Mouse (Mus musculus): ENCODE data around the gene Capn11. TPM values are rescaled to one million over a fixed set of nuclear protein-coding genes. Genes with fewer than 3 reads are reported as not detected.

Capn11 gene
- polyA plus RNA-seq, 1 experiment from 2014 or later = not detected

DNA sequence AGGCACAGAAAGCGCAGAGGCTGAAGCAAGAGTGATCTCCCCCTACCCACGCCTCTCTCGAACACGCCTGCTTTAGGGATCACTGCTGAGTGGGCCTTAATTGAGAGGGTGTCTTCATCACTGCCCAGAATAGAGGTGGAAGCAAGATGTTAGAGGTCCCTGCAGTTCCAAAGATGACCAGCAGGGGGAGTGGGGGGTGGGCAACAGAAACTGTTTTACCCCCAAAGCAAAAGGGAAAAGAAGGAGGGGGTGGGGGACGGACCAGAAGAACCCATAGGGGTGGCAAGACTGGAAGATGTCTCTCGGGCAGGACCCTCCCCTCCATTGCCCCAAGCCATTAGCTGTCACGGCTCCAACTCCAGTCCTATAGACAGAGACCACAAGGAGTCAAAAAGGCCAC is 19.0 kb upstream of the Capn11 start:
- H3K9ac ChIP-seq (replicated peaks) = no peak overlapping the region
- no peaks in the 10 kb centered on the region for H3K9me3 ChIP-seq (ENCODE audit: low read length)
- no peak overlapping the region for H3K27ac ChIP-seq (ENCODE audit: low read depth)
- WGBS (ENCODE audit: insufficient replicate concordance) = 40% methylated on average over 7 of the region's 7 CpGs
- TF ChIP-seq CTCF (IDR thresholded peaks at IDR 0.05; ENCODE audit: low read depth) = peak; percentile 92
- TF ChIP-seq EP300 (IDR thresholded peaks at IDR 0.05; ENCODE audit: low read depth) = no peak
- H3K4me3 ChIP-seq (ENCODE audit: low read depth, low read length) = no peak overlapping the region
- no peak overlapping the region for H3K4me2 ChIP-seq (ENCODE audit: low read depth, low read length)
- ATAC-seq (no peak), DNase-seq (peak; percentile 79)
- H3K27me3 ChIP-seq (ENCODE audit: insufficient read depth, low read length) = no peaks in the 10 kb centered on the region
- peaks cover 5% of the 10 kb centered on the region; the same call in 1 of the 2 replicates for H3K4me1 ChIP-seq (ENCODE audit: insufficient read depth)
- peaks cover 22% of the 10 kb centered on the region for H3K36me3 ChIP-seq (replicated peaks; ENCODE audit: insufficient read depth, low read length)

DNA sequence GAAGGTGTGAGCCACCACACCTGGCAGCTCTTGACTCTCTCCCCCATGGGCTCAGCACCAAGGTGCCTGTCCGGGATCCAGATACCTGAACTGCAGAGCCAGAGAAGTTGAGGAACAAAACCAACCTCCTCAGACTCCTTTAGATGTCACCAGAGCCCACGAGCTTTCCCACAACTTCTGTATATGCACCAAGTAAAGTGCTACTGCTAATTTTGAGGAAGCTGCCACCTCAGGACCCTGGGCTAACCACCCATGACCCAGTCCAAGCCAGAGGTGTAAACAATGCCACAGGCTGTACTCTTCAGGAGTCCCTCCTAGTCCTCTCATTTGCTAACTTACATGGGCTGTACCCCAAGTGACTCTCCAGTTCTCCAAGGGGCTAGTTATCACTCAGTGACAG is 13.5 kb upstream of the Capn11 start:
- no peak for TF ChIP-seq CTCF (IDR thresholded peaks at IDR 0.05; ENCODE audit: low read depth)
- TF ChIP-seq EP300 (IDR thresholded peaks at IDR 0.05; ENCODE audit: low read depth) = no peak
- no peak overlapping the region for H3K4me2 ChIP-seq (ENCODE audit: low read depth, low read length)
- DNase-seq (no peak), ATAC-seq (no peak)
- 54% methylated on average over 2 of the region's 2 CpGs for WGBS (ENCODE audit: insufficient replicate concordance)
- H3K36me3 ChIP-seq (replicated peaks; ENCODE audit: insufficient read depth, low read length) = peaks cover 24% of the 10 kb centered on the region
- no peaks in the 10 kb centered on the region for H3K27me3 ChIP-seq (ENCODE audit: insufficient read depth, low read length)
- no peaks in the 10 kb centered on the region for H3K4me1 ChIP-seq (ENCODE audit: insufficient read depth)
- no peak overlapping the region for H3K4me3 ChIP-seq (ENCODE audit: low read depth, low read length)
- H3K27ac ChIP-seq (ENCODE audit: low read depth) = no peak overlapping the region
- H3K9ac ChIP-seq (replicated peaks) = no peak overlapping the region
- H3K9me3 ChIP-seq (ENCODE audit: low read length) = no peaks in the 10 kb centered on the region

DNA sequence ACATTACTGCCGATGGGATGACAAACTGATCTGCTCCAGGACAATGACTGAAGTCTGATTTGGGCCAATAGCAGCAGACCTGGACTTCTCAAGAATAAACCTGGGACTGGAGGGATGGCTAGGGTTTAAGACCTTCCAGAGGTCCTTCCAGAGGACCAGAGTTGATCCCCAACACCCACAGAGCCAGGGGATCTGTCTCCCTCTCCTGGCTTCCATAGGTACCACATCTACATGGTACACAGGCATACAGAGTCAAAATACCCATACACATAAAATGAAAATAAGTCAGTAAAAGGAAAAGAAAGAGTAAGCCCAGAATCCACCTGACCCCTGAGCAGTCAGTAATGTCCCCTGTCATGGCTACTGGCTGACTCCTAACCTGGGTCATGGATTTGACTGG is 12.7 kb upstream of the Capn11 start:
- WGBS (ENCODE audit: insufficient replicate concordance) = 87% methylated on average over 1 of the region's 1 CpGs
- Histone ChIP-seq H3K4me2 (ENCODE audit: low read depth, low read length) (no peak overlapping the region), H3K9me3 (ENCODE audit: low read length) (no peaks in the 10 kb centered on the region), H3K9ac (replicated peaks) (no peak overlapping the region), H3K27ac (ENCODE audit: low read depth) (no peak overlapping the region), H3K36me3 (replicated peaks; ENCODE audit: insufficient read depth, low read length) (peaks cover 20% of the 10 kb centered on the region), H3K4me1 (ENCODE audit: insufficient read depth) (no peaks in the 10 kb centered on the region), H3K4me3 (ENCODE audit: low read depth, low read length) (no peak overlapping the region), H3K27me3 (ENCODE audit: insufficient read depth, low read length) (no peaks in the 10 kb centered on the region)
- DNase-seq (no peak), ATAC-seq (no peak)
- TF ChIP-seq CTCF (IDR thresholded peaks at IDR 0.05; ENCODE audit: low read depth) (peak; percentile 44), EP300 (IDR thresholded peaks at IDR 0.05; ENCODE audit: low read depth) (no peak)

DNA sequence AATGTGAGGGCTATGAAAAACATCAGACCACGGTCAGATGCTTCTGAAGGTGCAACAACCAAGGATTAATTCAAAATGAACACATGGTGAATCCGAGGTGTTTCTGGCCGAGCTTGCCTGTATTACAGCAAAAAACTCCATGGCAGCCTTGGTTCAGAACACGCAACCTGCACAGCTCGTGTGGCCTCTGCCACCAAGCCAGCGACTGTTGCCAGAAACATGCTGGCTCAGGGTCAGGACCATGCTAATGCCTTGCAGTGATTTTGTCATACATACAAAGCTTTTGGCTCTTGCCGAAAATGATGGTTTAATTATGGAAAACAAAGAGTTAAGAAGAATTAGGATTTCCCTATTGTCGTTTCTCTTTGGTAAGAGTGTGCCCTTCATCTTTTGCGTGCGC is 8.9 kb upstream of the Capn11 start:
- WGBS (ENCODE audit: insufficient replicate concordance) = 86% methylated on average over 10 of the region's 10 CpGs
- no peak overlapping the region for H3K4me3 ChIP-seq (ENCODE audit: low read depth, low read length)
- no peak for TF ChIP-seq CTCF (IDR thresholded peaks at IDR 0.05; ENCODE audit: low read depth)
- TF ChIP-seq EP300 (IDR thresholded peaks at IDR 0.05; ENCODE audit: low read depth) = no peak
- H3K27me3 ChIP-seq (ENCODE audit: insufficient read depth, low read length) = no peaks in the 10 kb centered on the region
- DNase-seq (no peak), ATAC-seq (no peak)
- H3K4me2 ChIP-seq (ENCODE audit: low read depth, low read length) = no peak overlapping the region
- H3K9ac ChIP-seq (replicated peaks) = no peak overlapping the region
- no peaks in the 10 kb centered on the region for H3K9me3 ChIP-seq (ENCODE audit: low read length)
- peaks cover 8% of the 10 kb centered on the region; the same call in 1 of the 2 replicates for H3K36me3 ChIP-seq (replicated peaks; ENCODE audit: insufficient read depth, low read length)
- no peak overlapping the region for H3K27ac ChIP-seq (ENCODE audit: low read depth)
- no peaks in the 10 kb centered on the region for H3K4me1 ChIP-seq (ENCODE audit: insufficient read depth)

DNA sequence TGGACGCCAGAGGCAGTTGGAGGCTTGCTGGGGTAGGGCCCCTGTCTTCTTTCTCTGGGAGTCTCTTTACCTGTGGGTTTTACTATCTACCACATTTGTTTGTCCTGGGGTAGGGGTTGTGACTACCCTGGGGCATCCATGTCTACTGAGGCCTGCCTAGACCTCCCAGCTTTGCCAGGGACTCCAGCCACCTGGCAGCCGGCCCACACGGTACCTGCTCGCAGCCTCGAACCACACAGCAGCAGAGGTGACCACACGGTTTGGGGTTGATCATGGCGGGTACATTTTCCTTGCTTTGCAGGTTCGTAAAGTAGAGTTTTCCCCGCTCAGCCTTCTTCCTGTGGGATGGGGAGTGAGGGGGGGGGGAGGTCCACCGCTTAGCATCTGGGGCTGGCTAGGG is 8.4 kb upstream of the Capn11 start:
- Histone ChIP-seq H3K4me3 (ENCODE audit: low read depth, low read length) (no peak overlapping the region), H3K4me1 (ENCODE audit: insufficient read depth) (no peaks in the 10 kb centered on the region), H3K36me3 (replicated peaks; ENCODE audit: insufficient read depth, low read length) (peaks cover 5% of the 10 kb centered on the region; the same call in 1 of the 2 replicates), H3K4me2 (ENCODE audit: low read depth, low read length) (no peak overlapping the region), H3K27ac (ENCODE audit: low read depth) (no peak overlapping the region), H3K27me3 (ENCODE audit: insufficient read depth, low read length) (no peaks in the 10 kb centered on the region), H3K9me3 (ENCODE audit: low read length) (no peaks in the 10 kb centered on the region), H3K9ac (replicated peaks) (no peak overlapping the region)
- WGBS (ENCODE audit: insufficient replicate concordance) = 74% methylated on average over 10 of the region's 10 CpGs
- no peak for DNase-seq
- no peak for ATAC-seq
- TF ChIP-seq EP300 (IDR thresholded peaks at IDR 0.05; ENCODE audit: low read depth) = no peak
- no peak for TF ChIP-seq CTCF (IDR thresholded peaks at IDR 0.05; ENCODE audit: low read depth)

- Histone ChIP-seq H3K9ac (replicated peaks) (no peak overlapping the region), H3K27me3 (ENCODE audit: insufficient read depth, low read length) (no peaks in the 10 kb centered on the region), H3K4me3 (ENCODE audit: low read depth, low read length) (no peak overlapping the region), H3K27ac (ENCODE audit: low read depth) (no peak overlapping the region), H3K4me2 (ENCODE audit: low read depth, low read length) (no peak overlapping the region), H3K4me1 (ENCODE audit: insufficient read depth) (no peaks in the 10 kb centered on the region), H3K36me3 (replicated peaks; ENCODE audit: insufficient read depth, low read length) (peaks cover 9% of the 10 kb centered on the region; the same call in 1 of the 2 replicates), H3K9me3 (ENCODE audit: low read length) (no peaks in the 10 kb centered on the region)
- no peak for TF ChIP-seq CTCF (IDR thresholded peaks at IDR 0.05; ENCODE audit: low read depth)
- TF ChIP-seq EP300 (IDR thresholded peaks at IDR 0.05; ENCODE audit: low read depth) = no peak
- 71% methylated on average over 11 of the region's 11 CpGs for WGBS (ENCODE audit: insufficient replicate concordance)
- DNase-seq (no peak), ATAC-seq (no peak)
Measured at GRCm38 (mm10) chr17:45666091-45666490, 7.0 kb upstream of the Capn11 start.

DNA sequence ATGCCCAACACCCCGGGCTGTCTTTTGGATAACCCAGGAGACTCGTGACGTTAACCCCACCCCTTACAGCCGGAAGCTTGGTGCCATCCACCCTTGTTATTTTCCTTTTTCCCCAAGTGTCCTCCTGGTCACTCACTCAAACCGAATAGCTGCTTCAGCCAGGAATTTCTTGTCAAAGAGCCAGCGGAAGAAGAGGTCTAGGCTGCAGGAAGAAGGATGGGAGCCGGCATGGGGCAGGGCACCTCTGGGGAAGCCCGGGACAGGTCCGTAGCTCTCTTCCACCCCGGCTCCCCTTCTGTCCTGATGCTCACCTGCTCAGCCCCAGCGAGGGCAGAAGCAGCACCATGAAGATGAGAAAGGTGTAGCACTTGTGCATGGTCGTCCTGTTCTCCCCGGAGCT is 5.5 kb upstream of the Capn11 start:
- no peak overlapping the region for H3K4me3 ChIP-seq (ENCODE audit: low read depth, low read length)
- no peak overlapping the region for H3K9ac ChIP-seq (replicated peaks)
- H3K36me3 ChIP-seq (replicated peaks; ENCODE audit: insufficient read depth, low read length) = 0 out of 2 replicates have a peak, but pooled peaks cover 5% of the 10 kb centered on the region
- H3K27me3 ChIP-seq (ENCODE audit: insufficient read depth, low read length) = no peaks in the 10 kb centered on the region
- no peak for DNase-seq
- no peak for ATAC-seq
- no peak for TF ChIP-seq EP300 (IDR thresholded peaks at IDR 0.05; ENCODE audit: low read depth)
- no peak for TF ChIP-seq CTCF (IDR thresholded peaks at IDR 0.05; ENCODE audit: low read depth)
- H3K27ac ChIP-seq (ENCODE audit: low read depth) = no peak overlapping the region
- no peak overlapping the region for H3K4me2 ChIP-seq (ENCODE audit: low read depth, low read length)
- H3K9me3 ChIP-seq (ENCODE audit: low read length) = no peaks in the 10 kb centered on the region
- no peaks in the 10 kb centered on the region for H3K4me1 ChIP-seq (ENCODE audit: insufficient read depth)
- 86% methylated on average over 13 of the region's 13 CpGs for WGBS (ENCODE audit: insufficient replicate concordance)

Measured in liver, postnatal 0 days (tissue).